10 mouse cellular contexts compared by ENCODE assay signal in the genomic region with DNA sequence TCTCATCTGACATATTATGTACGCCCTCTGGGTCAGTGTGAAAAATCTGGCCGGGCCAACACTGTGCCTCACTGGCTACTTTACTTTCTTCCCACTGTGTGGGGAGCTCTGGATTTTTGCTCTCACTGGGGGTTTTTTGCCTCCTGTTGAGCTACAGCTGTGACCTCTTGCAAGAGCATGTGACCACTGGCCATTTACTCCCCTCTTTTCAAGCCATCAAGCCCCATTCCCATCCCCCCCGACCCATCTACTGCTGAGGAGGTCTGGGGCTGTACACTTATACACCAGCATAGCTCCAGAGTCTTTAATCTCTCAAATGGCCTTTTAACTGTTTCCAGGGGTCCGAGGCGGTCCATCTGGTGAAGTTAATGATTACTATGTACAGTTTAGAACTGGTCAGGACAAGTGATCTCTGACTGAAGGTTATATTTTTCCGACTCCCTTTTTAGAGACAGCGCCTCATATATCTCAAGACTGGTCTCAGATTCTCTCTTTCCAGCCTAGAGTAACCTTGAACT. TPM values are rescaled to one million over a fixed set of nuclear protein-coding genes. Genes with fewer than 3 reads are reported as not detected.
A peak's percentile ranks its signal among the peaks of the same experiment; 100 is the strongest.
DNase-seq lines count a peak whose midpoint lies in the region; ATAC-seq and TF ChIP-seq lines count a peak whose summit lies in the region.
"Had no signal": no experiment of that assay in that cellular context is flagged by ENCODE, and none has a peak within 500 bp of the region (broad histone marks: within the 10 kb centered on the region; RNA-seq: fewer than 3 reads in every experiment).

No protein-coding gene starts in this region.

- DNase-seq in hindbrain, embryonic 10.5 days (ENCODE audit: low spot score), result peak; percentile 39
- no peak for DNase-seq in hindbrain, embryonic 14.5 days (ENCODE audit: low spot score)
- peak; percentile 17 for DNase-seq in hindbrain, postnatal 0 days (ENCODE audit: low spot score)
- DNase-seq in kidney, postnatal 36 days, result peak; percentile 43 to 77
- peak; percentile 28 for DNase-seq in neural tube, embryonic 11.5 days (ENCODE audit: low spot score)
- no peak for DNase-seq in midbrain, embryonic 14.5 days
- no peak for DNase-seq in thymus, postnatal 14 days
- DNase-seq: layer of hippocampus, adult 9-11 months had no signal

- no peak for TF ChIP-seq CTCF in hindbrain, postnatal 0 days (IDR thresholded peaks at IDR 0.05; ENCODE audit: low read depth)

- H3K4me3 ChIP-seq in hindbrain, embryonic 10.5 days, result no peak overlapping the region
- no peak overlapping the region for H3K4me3 ChIP-seq in hindbrain, embryonic 14.5 days (replicated peaks; ENCODE audit: low read length)
- H3K4me3 ChIP-seq in hindbrain, postnatal 0 days (ENCODE audit: low read length), result no peak overlapping the region
- no peak overlapping the region for H3K4me3 ChIP-seq in neural tube, embryonic 11.5 days (ENCODE audit: low read depth, low read length)
- H3K4me3 ChIP-seq in midbrain, embryonic 14.5 days (replicated peaks; ENCODE audit: low read depth, low read length), result no peak overlapping the region
- H3K4me3 ChIP-seq in forebrain, embryonic 16.5 days (replicated peaks; ENCODE audit: low read length), result no peak overlapping the region

- H3K4me2 ChIP-seq in hindbrain, embryonic 14.5 days (replicated peaks), result no peak overlapping the region
- no peak overlapping the region for H3K4me2 ChIP-seq in hindbrain, postnatal 0 days (ENCODE audit: low read depth, low read length)
- no peak overlapping the region for H3K4me2 ChIP-seq in neural tube, embryonic 11.5 days (ENCODE audit: low read depth)
- no peak overlapping the region for H3K4me2 ChIP-seq in midbrain, embryonic 14.5 days (ENCODE audit: low read length)
- no peak overlapping the region for H3K4me2 ChIP-seq in forebrain, embryonic 16.5 days (ENCODE audit: low read length)

- no peaks in the 10 kb centered on the region for H3K36me3 ChIP-seq in hindbrain, embryonic 10.5 days
- no peaks in the 10 kb centered on the region for H3K36me3 ChIP-seq in hindbrain, embryonic 14.5 days (replicated peaks; ENCODE audit: control insufficient read depth, insufficient read depth)
- H3K36me3 ChIP-seq in hindbrain, postnatal 0 days (ENCODE audit: insufficient read depth, low read length), result no peaks in the 10 kb centered on the region
- no peaks in the 10 kb centered on the region for H3K36me3 ChIP-seq in neural tube, embryonic 11.5 days (ENCODE audit: control insufficient read depth, insufficient read depth, low read length)
- no peaks in the 10 kb centered on the region for H3K36me3 ChIP-seq in midbrain, embryonic 14.5 days (ENCODE audit: control insufficient read depth, insufficient read depth, low read length)
- no peaks in the 10 kb centered on the region for H3K36me3 ChIP-seq in forebrain, embryonic 16.5 days (ENCODE audit: control insufficient read depth, insufficient read depth)

- H3K9me3 ChIP-seq in hindbrain, embryonic 10.5 days, result no peaks in the 10 kb centered on the region
- H3K9me3 ChIP-seq in hindbrain, embryonic 14.5 days (ENCODE audit: control insufficient read depth, low read length), result no peaks in the 10 kb centered on the region
- H3K9me3 ChIP-seq in hindbrain, postnatal 0 days (ENCODE audit: low read length), result no peaks in the 10 kb centered on the region
- H3K9me3 ChIP-seq in neural tube, embryonic 11.5 days (ENCODE audit: control insufficient read depth, low read length), result no peaks in the 10 kb centered on the region
- H3K9me3 ChIP-seq in midbrain, embryonic 14.5 days (ENCODE audit: control insufficient read depth, low read length), result no peaks in the 10 kb centered on the region
- H3K9me3 ChIP-seq in forebrain, embryonic 16.5 days (ENCODE audit: control insufficient read depth, low read length), result no peaks in the 10 kb centered on the region

- H3K9ac ChIP-seq in hindbrain, embryonic 14.5 days, result no peak overlapping the region
- H3K9ac ChIP-seq in hindbrain, postnatal 0 days (replicated peaks; ENCODE audit: low read length), result no peak overlapping the region
- H3K9ac ChIP-seq in neural tube, embryonic 11.5 days (ENCODE audit: low read length), result no peak overlapping the region
- no peak overlapping the region for H3K9ac ChIP-seq in midbrain, embryonic 14.5 days (replicated peaks; ENCODE audit: low read length)
- H3K9ac ChIP-seq in forebrain, embryonic 16.5 days (replicated peaks; ENCODE audit: low read depth, low read length), result no peak overlapping the region

- ATAC-seq in hindbrain, embryonic 14.5 days (ENCODE audit: low FRiP score), result no peak
- peak; percentile 29; the same call in 1 of the 2 replicates for ATAC-seq in hindbrain, postnatal 0 days
- no peak for ATAC-seq in neural tube, embryonic 11.5 days (ENCODE audit: insufficient read depth, low FRiP score, low TSS enrichment)
- ATAC-seq in midbrain, embryonic 14.5 days (ENCODE audit: low FRiP score, low TSS enrichment), result no peak
- ATAC-seq in forebrain, embryonic 16.5 days, result no peak
- ATAC-seq: Patski had no signal

- no peaks in the 10 kb centered on the region for H3K27me3 ChIP-seq in hindbrain, embryonic 10.5 days (ENCODE audit: insufficient read depth, poor library complexity, severe bottlenecking)
- H3K27me3 ChIP-seq in hindbrain, embryonic 14.5 days (ENCODE audit: control insufficient read depth, insufficient read depth, low read length), result no peaks in the 10 kb centered on the region
- H3K27me3 ChIP-seq in hindbrain, postnatal 0 days (ENCODE audit: insufficient read depth, low read length), result no peaks in the 10 kb centered on the region
- H3K27me3 ChIP-seq in neural tube, embryonic 11.5 days (ENCODE audit: control insufficient read depth, insufficient read depth, low read length), result no peaks in the 10 kb centered on the region
- no peaks in the 10 kb centered on the region for H3K27me3 ChIP-seq in midbrain, embryonic 14.5 days (ENCODE audit: control insufficient read depth, insufficient read depth, low read length)
- no peaks in the 10 kb centered on the region for H3K27me3 ChIP-seq in forebrain, embryonic 16.5 days (replicated peaks; ENCODE audit: control insufficient read depth, insufficient read depth, low read length)
- H3K27me3 ChIP-seq: Patski had no signal

- 64% methylated on average over 7 of the region's 7 CpGs for WGBS in hindbrain, embryonic 10.5 days
- 64% methylated on average over 7 of the region's 7 CpGs for WGBS in hindbrain, embryonic 14.5 days
- WGBS in hindbrain, postnatal 0 days, result 65% methylated on average over 7 of the region's 7 CpGs
- 46% methylated on average over 7 of the region's 7 CpGs for WGBS in neural tube, embryonic 11.5 days
- 81% methylated on average over 7 of the region's 7 CpGs for WGBS in midbrain, embryonic 14.5 days
- WGBS in forebrain, embryonic 16.5 days, result 74% methylated on average over 7 of the region's 7 CpGs

- peak overlapping the region; percentile 59 for H3K27ac ChIP-seq in hindbrain, embryonic 10.5 days
- no peak overlapping the region for H3K27ac ChIP-seq in hindbrain, embryonic 14.5 days
- H3K27ac ChIP-seq in hindbrain, postnatal 0 days, result no peak overlapping the region
- no peak overlapping the region for H3K27ac ChIP-seq in neural tube, embryonic 11.5 days (ENCODE audit: low read depth, low read length)
- no peak overlapping the region for H3K27ac ChIP-seq in midbrain, embryonic 14.5 days (replicated peaks; ENCODE audit: low read depth, low read length)
- H3K27ac ChIP-seq in forebrain, embryonic 16.5 days (ENCODE audit: low read length), result no peak overlapping the region

- peaks cover 23% of the 10 kb centered on the region for H3K4me1 ChIP-seq in hindbrain, embryonic 10.5 days (replicated peaks)
- H3K4me1 ChIP-seq in hindbrain, embryonic 14.5 days (replicated peaks; ENCODE audit: control insufficient read depth, insufficient read depth, low read length), result no peaks in the 10 kb centered on the region
- H3K4me1 ChIP-seq in hindbrain, postnatal 0 days (ENCODE audit: insufficient read depth, low read length), result no peaks in the 10 kb centered on the region
- peaks cover 10% of the 10 kb centered on the region; the same call in 1 of the 2 replicates for H3K4me1 ChIP-seq in neural tube, embryonic 11.5 days (ENCODE audit: control insufficient read depth, insufficient read depth, low read length)
- 0 out of 2 replicates have a peak, but pooled peaks cover 3% of the 10 kb centered on the region for H3K4me1 ChIP-seq in midbrain, embryonic 14.5 days (ENCODE audit: control insufficient read depth, insufficient read depth, low read length)
- H3K4me1 ChIP-seq in forebrain, embryonic 16.5 days (replicated peaks; ENCODE audit: control insufficient read depth, insufficient read depth, low read length), result peaks cover 7% of the 10 kb centered on the region; the same call in 1 of the 2 replicates

RNA-seq across cellular contexts. Expression of gene Mertk, which starts 16.0 kb away (rescaled TPM):
- 3.4 and 4.4 TPM in 2 replicates for polyA plus RNA-seq in hindbrain, embryonic 10.5 days (2016; fragmentation: Nextera tagmentation; extraction: Ambion mirVana)
- 2.2 and 2.6 TPM in 2 replicates for polyA plus RNA-seq in hindbrain, embryonic 14.5 days (2014; fragmentation: Nextera tagmentation; extraction: Ambion mirVana)
- total RNA-seq in hindbrain, postnatal 0 days (2014; rRNA removed), result 6.3 and 7.1 TPM in 2 replicates
- 3.0 and 3.4 TPM in 2 replicates for polyA plus RNA-seq in hindbrain, postnatal 0 days (2015; fragmentation: Nextera tagmentation; extraction: Ambion mirVana)
- 4.0 and 5.0 TPM in 2 replicates for polyA plus RNA-seq in neural tube, embryonic 11.5 days (2014; fragmentation: Nextera tagmentation; extraction: Ambion mirVana)
- 0.54 and 1.4 TPM in 2 replicates for polyA plus RNA-seq in midbrain, embryonic 14.5 days (2014; fragmentation: Nextera tagmentation; extraction: Ambion mirVana)
- polyA plus RNA-seq in forebrain, embryonic 16.5 days (2015; fragmentation: Nextera tagmentation; extraction: Ambion mirVana), result 0.73 and 1.2 TPM in 2 replicates

RNA-seq across cellular contexts. Expression of gene Anapc1, which starts 27.6 kb away (rescaled TPM):
- 68.2 and 76.2 TPM in 2 replicates for polyA plus RNA-seq in hindbrain, embryonic 10.5 days (2016; fragmentation: Nextera tagmentation; extraction: Ambion mirVana)
- 55.7 and 55.8 TPM in 2 replicates for polyA plus RNA-seq in hindbrain, embryonic 14.5 days (2014; fragmentation: Nextera tagmentation; extraction: Ambion mirVana)
- 66.2 and 69.8 TPM in 2 replicates for total RNA-seq in hindbrain, postnatal 0 days (2014; rRNA removed)
- polyA plus RNA-seq in hindbrain, postnatal 0 days (2015; fragmentation: Nextera tagmentation; extraction: Ambion mirVana), result 26.3 and 27.5 TPM in 2 replicates
- polyA plus RNA-seq in neural tube, embryonic 11.5 days (2014; fragmentation: Nextera tagmentation; extraction: Ambion mirVana), result 94.1 and 98.8 TPM in 2 replicates
- polyA plus RNA-seq in midbrain, embryonic 14.5 days (2014; fragmentation: Nextera tagmentation; extraction: Ambion mirVana), result 51.8 and 61.5 TPM in 2 replicates
- polyA plus RNA-seq in forebrain, embryonic 16.5 days (2015; fragmentation: Nextera tagmentation; extraction: Ambion mirVana), result 59.5 and 62.2 TPM in 2 replicates

Comparison
In these comparisons a context has a peak if more than half of its experiments do, and no peak if none do; other contexts are left out.
1. DNase-seq: peak in hindbrain, embryonic 10.5 days (single experiment), hindbrain, postnatal 0 days (single experiment), kidney, postnatal 36 days (2 of 2) and neural tube, embryonic 11.5 days (single experiment); none in hindbrain, embryonic 14.5 days (single experiment), midbrain, embryonic 14.5 days (single experiment) and thymus, postnatal 14 days (single experiment).